Mouse (Mus musculus) hindbrain, embryonic 10.5 days (tissue): ENCODE measurements around the gene Adgra1. TPM values are rescaled to one million over a fixed set of nuclear protein-coding genes. Genes with fewer than 3 reads are reported as not detected.

ENCODE experiments used
- DNase-seq: peaks from one replicate; pipeline ENCODE4 v3.0.0-alpha.2; 2017; ENCODE audit warnings: low spot score
- H3K27ac ChIP-seq: fragments of 300-500 bp; sonication (generic); 2 replicates; pipeline ENCODE4 v1.5.1; 2016; ENCODE audit warnings: mild to moderate bottlenecking, moderate library complexity
- H3K27me3 ChIP-seq: fragments of 300-500 bp; sonication (generic); 2 replicates; pipeline ENCODE4 v1.6.1; 2016; ENCODE audit warnings: mild to moderate bottlenecking; ENCODE audit not compliant: poor library complexity, insufficient read depth, severe bottlenecking
- H3K36me3 ChIP-seq: fragments of 300-500 bp; sonication (generic); 2 replicates; pipeline ENCODE4 v1.6.1; 2016; ENCODE audit warnings: mild to moderate bottlenecking, moderate library complexity
- H3K4me1 ChIP-seq: fragments of 300-500 bp; sonication (generic); replicated peaks from 2 replicates; pipeline ENCODE4 v1.6.1; 2016; ENCODE audit warnings: mild to moderate bottlenecking
- H3K4me3 ChIP-seq: fragments of 300-500 bp; sonication (generic); 2 replicates; pipeline ENCODE4 v1.5.1; 2016; ENCODE audit warnings: mild to moderate bottlenecking, moderate library complexity
- H3K9me3 ChIP-seq: fragments of 300-500 bp; sonication (generic); 2 replicates; pipeline ENCODE4 v1.6.1; 2016; ENCODE audit warnings: mild to moderate bottlenecking, moderate library complexity
- WGBS: fragments of 180-500 bp; shearing (Covaris S2); methylation state at CpG from one replicate; pipeline ENCODE4 v1.1.7; 2016; 5-methylcytosine and 5-hydroxymethylcytosine counted together
- polyA plus RNA-seq: library from polyadenylated mRNA; unstranded; fragments of >200 nt; fragmentation: Nextera tagmentation; extraction: Ambion mirVana; gene quantifications from 2 replicates; pipeline ENCODE4 v1.2.1, GENCODE M21; 2016

Adgra1 gene
- polyA plus RNA-seq, 1 experiment from 2014 or later: 19.2 TPM

DNA sequence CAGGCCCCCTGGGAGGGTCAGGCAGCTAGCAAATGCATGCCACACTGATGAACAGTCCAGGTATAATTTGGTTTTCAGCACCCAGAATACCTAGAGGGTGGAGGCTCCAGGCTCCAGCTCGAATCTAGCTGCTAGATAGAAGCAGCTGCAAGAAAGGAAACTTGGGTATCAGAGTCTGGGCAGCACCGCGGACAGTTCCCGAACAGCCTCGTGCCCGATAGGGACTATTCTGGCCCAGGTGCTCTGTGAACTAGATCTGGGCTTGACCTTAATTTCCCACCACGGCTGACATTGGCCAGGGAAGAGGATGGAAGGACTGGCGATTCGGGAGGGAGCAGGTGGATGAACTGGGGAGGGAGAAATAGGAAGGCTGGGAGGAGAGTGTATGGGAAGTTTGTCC is 6.3 kb upstream of the Adgra1 start:
- peak; percentile 43 for DNase-seq
- no peak overlapping the region for H3K27ac ChIP-seq
- WGBS: 8% methylated on average over 9 of the region's 9 CpGs

DNA sequence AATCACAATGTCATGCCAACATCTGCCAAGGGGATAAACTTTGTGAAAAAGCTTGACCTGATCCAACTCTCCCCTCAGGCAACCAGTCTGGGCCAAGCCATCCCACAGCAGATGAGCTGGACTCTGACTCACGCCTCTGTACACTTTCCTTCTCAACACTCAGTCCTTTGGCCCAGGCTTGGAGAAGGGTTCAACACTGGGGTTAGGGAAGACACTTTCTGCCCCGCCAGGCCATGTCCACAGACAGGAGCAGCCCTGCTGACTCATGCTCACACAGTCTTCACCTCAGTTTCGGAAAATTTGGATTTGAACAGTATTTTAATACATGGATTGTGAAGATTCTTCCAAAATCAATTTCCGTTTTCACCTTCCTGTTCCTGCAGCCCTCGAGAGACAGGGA is 442 bp upstream of the Adgra1 start:
- no peaks in the 10 kb centered on the region for H3K36me3 ChIP-seq
- peaks cover 46% of the 10 kb centered on the region for H3K27me3 ChIP-seq
- 29% methylated on average over 5 of the region's 5 CpGs for WGBS
- no peak for DNase-seq
- H3K9me3 ChIP-seq: no peaks in the 10 kb centered on the region
- H3K4me3 ChIP-seq: peak overlapping the region; percentile 43
- H3K27ac ChIP-seq: peak overlapping the region; percentile 82
- peaks cover 58% of the 10 kb centered on the region for H3K4me1 ChIP-seq

More for the DNA sequence above, 6.3 kb upstream of the Adgra1 start:
- Histone ChIP-seq H3K9me3 (no peaks in the 10 kb centered on the region), H3K4me3 (no peak overlapping the region), H3K4me1 (peaks cover 21% of the 10 kb centered on the region), H3K36me3 (no peaks in the 10 kb centered on the region), H3K27me3 (peaks cover 26% of the 10 kb centered on the region)

DNA sequence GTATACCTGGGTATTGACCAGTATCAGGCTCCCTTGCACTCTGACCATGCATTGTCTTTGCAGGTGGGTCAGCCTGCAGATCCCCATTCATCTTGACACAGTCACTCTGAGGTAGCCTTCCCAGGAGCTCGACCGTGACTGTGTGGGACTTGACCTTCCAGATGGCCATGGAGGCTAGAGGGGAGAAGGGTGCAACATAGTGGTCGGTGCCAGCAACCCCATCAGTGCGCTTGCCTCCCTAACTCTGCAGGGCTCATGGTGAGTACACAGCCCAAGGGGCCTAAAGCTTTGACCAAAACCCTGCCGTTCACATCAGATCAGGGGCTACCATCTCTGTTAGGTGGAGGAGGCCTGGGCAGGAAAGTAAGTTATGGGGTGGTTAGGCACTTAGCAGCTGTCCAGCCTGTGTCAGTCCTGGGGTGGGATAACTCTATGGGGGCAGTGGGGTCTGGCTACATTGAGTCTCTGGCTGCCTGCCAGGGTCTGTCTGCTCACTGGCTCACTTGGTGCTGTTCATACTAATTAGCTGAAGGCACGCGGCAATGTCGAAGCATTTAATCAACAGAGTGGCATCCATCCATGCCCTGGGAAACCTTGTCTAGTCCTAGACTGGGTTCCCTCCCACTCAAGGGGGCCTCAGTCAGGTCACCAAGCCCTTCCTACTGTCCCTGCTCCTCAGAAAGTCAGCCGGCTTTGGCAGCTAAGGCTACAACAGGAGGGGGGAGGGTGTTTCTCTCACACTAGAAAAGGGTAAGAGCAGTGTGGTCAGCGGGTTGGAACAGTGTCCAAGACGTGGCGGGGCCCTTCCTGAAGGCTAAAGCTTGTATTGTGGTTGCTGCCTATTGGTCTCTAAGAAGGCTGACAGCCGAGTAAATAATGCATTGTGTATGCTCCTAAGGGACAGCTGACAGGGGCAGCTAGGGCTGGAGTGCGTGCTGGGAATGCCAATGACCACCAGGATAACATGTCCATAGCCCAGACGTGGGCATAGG is 1.5 kb downstream of the Adgra1 start:
- Histone ChIP-seq H3K4me1 (peaks cover 48% of the 10 kb centered on the region), H3K9me3 (no peaks in the 10 kb centered on the region), H3K4me3 (peak overlapping the region; percentile 43), H3K36me3 (no peaks in the 10 kb centered on the region), H3K27me3 (peaks cover 39% of the 10 kb centered on the region), H3K27ac (peak overlapping the region; percentile 82)
- 43% methylated on average over 15 of the region's 15 CpGs for whole genome bisulfite sequencing
- peak; percentile 66 for DNase-seq

DNA sequence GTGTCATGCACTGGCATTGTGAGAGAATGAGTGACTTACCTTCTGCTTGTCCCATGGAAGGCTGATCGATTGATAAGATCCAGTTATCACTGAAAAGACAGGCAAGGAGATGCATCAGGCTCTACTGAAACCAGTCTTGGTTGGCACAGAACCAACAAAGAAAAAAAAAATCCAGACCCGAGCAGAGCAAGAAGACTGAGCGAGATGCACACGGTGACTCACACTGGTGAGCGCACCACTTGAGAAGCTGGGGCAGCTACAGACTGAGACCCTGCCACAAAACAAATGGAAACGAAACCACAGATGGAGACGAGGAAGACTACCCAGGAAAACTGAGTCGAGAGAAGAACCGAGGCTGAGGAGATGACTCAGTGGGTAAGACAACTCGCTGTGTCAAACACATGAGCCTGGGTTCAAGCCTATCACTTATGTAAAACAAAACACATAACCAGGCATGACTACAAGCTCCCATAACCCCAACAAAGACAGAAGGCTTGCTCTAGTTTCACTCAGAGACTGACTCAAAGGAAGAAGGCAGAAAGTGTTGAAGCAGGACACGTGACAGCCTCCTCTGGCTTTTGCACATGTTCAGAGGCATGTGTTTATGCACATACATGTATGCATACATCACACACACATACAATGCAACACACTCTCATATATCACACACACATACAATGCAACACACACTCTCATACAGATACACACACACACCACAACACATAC is 6.6 kb downstream of the Adgra1 start:
- 88% methylated on average over 11 of the region's 11 CpGs for WGBS
- Histone ChIP-seq H3K9me3 (0 out of 2 replicates have a peak, but pooled peaks cover 5% of the 10 kb centered on the region), H3K4me3 (no peak overlapping the region), H3K36me3 (peaks cover 17% of the 10 kb centered on the region), H3K4me1 (peaks cover 31% of the 10 kb centered on the region), H3K27ac (no peak overlapping the region), H3K27me3 (0 out of 2 replicates have a peak, but pooled peaks cover 13% of the 10 kb centered on the region)
- no peak for DNase-seq

DNA sequence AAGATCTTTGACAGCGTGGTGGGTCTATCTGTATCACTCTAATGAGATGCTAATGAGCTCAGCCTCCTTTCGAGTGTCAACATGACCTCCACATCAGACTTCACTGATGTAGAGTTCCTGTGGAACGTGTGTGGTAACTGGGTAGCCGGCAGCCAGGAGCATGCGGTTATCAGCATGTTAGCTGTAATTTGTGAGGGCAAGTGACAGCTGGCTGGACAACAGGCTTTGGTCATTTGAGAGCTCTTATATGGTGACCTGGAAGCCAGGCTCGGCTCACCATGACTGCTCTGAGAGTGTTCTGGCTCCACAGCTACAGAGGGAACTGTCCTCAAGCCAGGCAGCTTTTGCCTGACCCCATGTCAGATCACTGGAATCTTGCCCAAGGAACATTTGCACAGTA is 8.4 kb downstream of the Adgra1 start:
- H3K9me3 ChIP-seq: 0 out of 2 replicates have a peak, but pooled peaks cover 5% of the 10 kb centered on the region
- WGBS: 76% methylated on average over 6 of the region's 6 CpGs
- peaks cover 14% of the 10 kb centered on the region; the same call in 1 of the 2 replicates for H3K4me1 ChIP-seq
- 0 out of 2 replicates have a peak, but pooled peaks cover 4% of the 10 kb centered on the region for H3K27me3 ChIP-seq
- no peak for DNase-seq
- peaks cover 17% of the 10 kb centered on the region for H3K36me3 ChIP-seq
- no peak overlapping the region for H3K27ac ChIP-seq
- H3K4me3 ChIP-seq: no peak overlapping the region

DNA sequence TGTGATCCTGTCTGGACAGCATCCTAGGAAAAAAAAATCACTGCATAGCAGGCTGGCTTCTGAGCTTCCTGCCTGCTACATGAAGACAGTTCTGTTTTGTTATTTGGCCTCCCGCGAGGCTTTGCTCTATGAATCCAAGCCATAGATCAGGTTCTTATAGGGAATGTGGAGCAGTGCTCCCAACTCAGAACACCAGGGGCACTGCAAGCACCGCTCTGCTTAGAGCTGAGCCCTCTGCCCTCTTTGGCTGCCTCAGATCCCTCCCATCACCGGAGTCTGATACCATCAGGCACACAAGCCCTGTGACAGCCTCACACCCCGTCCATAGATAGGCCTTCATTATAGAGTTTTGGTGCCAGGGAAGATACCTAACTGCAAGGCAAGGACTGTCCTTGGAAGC is 9.2 kb downstream of the Adgra1 start:
- Histone ChIP-seq H3K27ac (no peak overlapping the region), H3K4me3 (no peak overlapping the region)
- 57% methylated on average over 5 of the region's 5 CpGs for WGBS

DNA sequence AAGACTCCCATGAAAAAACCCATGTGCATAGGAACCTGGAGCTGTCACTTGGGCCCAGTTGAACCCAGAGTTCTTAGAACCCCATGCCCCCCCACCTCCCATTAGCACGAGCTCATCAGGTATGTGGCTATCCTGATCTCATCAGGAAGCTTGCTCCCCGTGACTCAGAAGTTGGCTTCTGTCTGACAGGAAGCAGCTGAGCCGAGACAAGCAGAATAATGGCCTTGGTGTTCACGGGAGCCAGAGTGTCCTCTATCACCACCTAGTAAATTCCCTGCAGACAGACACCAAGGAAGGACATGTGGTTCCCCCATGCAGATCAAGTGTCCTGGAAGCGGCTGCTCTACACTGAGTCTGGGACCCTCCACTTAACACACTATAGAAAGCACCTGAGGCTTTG is 9.8 kb downstream of the Adgra1 start:
- DNase-seq: no peak
- H3K9me3 ChIP-seq: 0 out of 2 replicates have a peak, but pooled peaks cover 5% of the 10 kb centered on the region
- 68% methylated on average over 5 of the region's 5 CpGs for WGBS
- H3K27me3 ChIP-seq: 0 out of 2 replicates have a peak, but pooled peaks cover 4% of the 10 kb centered on the region
- H3K4me1 ChIP-seq: peaks cover 14% of the 10 kb centered on the region; the same call in 1 of the 2 replicates
- no peak overlapping the region for H3K4me3 ChIP-seq
- peaks cover 17% of the 10 kb centered on the region for H3K36me3 ChIP-seq
- no peak overlapping the region for H3K27ac ChIP-seq

More for the DNA sequence above, 9.2 kb downstream of the Adgra1 start:
- Histone ChIP-seq H3K9me3 (0 out of 2 replicates have a peak, but pooled peaks cover 5% of the 10 kb centered on the region), H3K36me3 (peaks cover 17% of the 10 kb centered on the region), H3K27me3 (0 out of 2 replicates have a peak, but pooled peaks cover 4% of the 10 kb centered on the region), H3K4me1 (peaks cover 14% of the 10 kb centered on the region; the same call in 1 of the 2 replicates)
- no peak for DNase-seq

DNA sequence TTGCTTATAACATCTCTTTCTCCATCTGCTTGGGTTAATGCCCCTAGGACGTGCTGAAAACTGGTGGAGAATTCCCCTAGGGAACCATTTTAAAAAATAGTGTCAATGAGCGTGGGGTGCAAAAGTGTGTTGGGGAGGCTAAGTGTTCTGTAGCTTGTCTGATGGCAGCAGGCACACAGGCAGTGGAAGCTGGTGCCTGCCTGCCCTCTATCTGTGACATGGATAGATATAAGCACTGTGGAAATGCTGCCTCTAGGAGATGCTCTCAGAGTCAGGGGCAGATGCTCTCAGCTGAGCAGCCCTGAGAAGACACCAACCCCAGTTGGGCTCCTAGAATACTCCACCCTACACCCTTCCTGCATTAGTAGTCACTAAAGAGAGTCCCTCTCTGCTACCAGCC is 11.1 kb downstream of the Adgra1 start:
- Histone ChIP-seq H3K36me3 (peaks cover 17% of the 10 kb centered on the region), H3K27me3 (0 out of 2 replicates have a peak, but pooled peaks cover 4% of the 10 kb centered on the region), H3K4me1 (peaks cover 24% of the 10 kb centered on the region), H3K4me3 (no peak overlapping the region), H3K9me3 (0 out of 2 replicates have a peak, but pooled peaks cover 5% of the 10 kb centered on the region), H3K27ac (no peak overlapping the region)
- DNase-seq: no peak
- WGBS: 83% methylated on average over 2 of the region's 2 CpGs

DNA sequence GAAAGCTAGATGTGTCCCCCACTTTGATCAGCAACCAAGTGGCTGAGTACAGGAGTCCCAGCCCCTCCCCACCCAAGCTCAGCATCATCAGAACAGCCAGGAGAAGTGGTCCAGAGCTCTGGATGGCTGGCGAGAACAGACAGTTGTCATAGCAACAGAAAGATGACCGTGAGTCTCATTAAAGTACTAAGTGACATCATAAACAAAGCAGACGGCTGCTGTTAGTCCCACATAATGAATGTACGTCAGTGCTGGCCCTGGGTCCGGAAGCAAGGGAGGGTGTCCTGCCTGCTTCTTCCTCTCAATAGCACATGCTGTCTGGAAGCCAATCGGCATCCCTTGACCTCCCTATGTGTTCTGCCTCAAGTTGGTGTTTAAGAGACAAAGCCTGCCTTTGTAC is 16.2 kb downstream of the Adgra1 start:
- Histone ChIP-seq H3K27ac (peak overlapping the region; percentile 43), H3K36me3 (peaks cover 5% of the 10 kb centered on the region; the same call in 1 of the 2 replicates), H3K4me1 (peaks cover 26% of the 10 kb centered on the region), H3K4me3 (no peak overlapping the region), H3K27me3 (0 out of 2 replicates have a peak, but pooled peaks cover 9% of the 10 kb centered on the region), H3K9me3 (no peaks in the 10 kb centered on the region)
- DNase-seq: peak; percentile 29
- 27% methylated on average over 6 of the region's 6 CpGs for WGBS

DNA sequence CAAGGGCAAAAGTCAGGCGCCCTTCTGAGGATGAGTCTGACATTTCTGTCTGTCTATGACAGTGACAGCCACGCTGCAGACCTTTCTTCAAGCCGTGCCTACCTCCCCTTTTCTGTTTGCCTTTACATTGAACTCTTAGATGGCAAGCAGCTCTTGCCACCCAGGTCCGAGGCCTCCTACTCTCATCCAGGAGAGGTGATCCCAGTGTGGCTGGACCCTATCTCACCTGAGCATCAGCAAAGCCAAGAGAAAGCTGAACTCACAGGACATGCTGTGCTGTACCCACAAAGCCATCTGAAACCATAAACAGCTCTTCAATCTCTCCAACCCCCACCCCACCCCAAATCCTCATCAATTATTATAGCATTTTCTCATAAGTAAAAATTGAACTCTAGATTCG is 16.7 kb downstream of the Adgra1 start:
- no peak for DNase-seq
- 66% methylated on average over 5 of the region's 5 CpGs for WGBS
- H3K4me1 ChIP-seq: peaks cover 26% of the 10 kb centered on the region
- no peaks in the 10 kb centered on the region for H3K9me3 ChIP-seq
- peaks cover 5% of the 10 kb centered on the region; the same call in 1 of the 2 replicates for H3K36me3 ChIP-seq
- H3K27me3 ChIP-seq: 0 out of 2 replicates have a peak, but pooled peaks cover 5% of the 10 kb centered on the region
- peak overlapping the region; percentile 43; the same call in 1 of the 2 replicates for H3K27ac ChIP-seq
- H3K4me3 ChIP-seq: no peak overlapping the region

DNA sequence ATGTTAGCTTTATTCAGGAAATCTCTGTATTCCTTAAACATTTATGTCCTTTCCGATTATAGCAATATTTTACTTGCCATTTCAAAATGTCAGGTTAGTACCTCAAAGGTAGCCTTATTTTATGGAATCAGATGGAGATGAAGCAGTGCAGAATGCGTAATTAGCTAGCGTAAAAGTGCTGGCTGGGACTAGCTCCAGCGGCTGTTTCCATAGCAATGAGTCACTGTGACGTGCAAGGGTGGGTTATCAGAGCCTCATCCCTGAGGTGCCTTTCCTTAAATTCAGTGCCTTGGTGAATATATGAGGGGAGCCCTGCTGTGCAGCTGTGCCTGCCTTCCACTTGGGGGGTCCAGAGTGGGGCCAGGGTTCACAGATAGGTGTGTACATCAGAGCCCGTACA is 17.1 kb downstream of the Adgra1 start:
- 66% methylated on average over 6 of the region's 6 CpGs for WGBS
- H3K4me3 ChIP-seq: no peak overlapping the region
- no peak overlapping the region; the same call in 1 of the 2 replicates for H3K27ac ChIP-seq
- 0 out of 2 replicates have a peak, but pooled peaks cover 5% of the 10 kb centered on the region for H3K27me3 ChIP-seq
- H3K9me3 ChIP-seq: no peaks in the 10 kb centered on the region
- H3K36me3 ChIP-seq: peaks cover 5% of the 10 kb centered on the region; the same call in 1 of the 2 replicates
- no peak for DNase-seq
- H3K4me1 ChIP-seq: peaks cover 26% of the 10 kb centered on the region

DNA sequence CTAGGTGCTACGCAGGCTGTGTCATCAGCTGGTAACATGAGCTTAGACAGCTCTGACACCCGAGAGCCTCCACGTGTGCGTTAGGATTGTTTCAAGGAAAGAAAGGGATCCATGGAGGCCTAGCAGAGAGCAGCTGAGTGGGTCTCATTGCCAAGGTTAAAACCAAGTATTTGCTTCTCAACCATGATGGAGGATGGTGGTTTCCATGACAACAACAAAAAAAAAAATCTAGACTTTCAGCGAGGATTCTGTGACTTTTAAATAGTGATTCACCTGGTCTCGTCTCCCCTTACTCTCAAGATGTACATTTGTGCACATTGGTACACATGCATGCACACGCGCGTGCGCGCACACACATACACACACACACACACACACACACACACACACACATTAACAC is 21.3 kb downstream of the Adgra1 start:
- Histone ChIP-seq H3K36me3 (peaks cover 5% of the 10 kb centered on the region; the same call in 1 of the 2 replicates), H3K4me3 (no peak overlapping the region), H3K27me3 (0 out of 2 replicates have a peak, but pooled peaks cover 5% of the 10 kb centered on the region), H3K27ac (no peak overlapping the region), H3K9me3 (no peaks in the 10 kb centered on the region), H3K4me1 (peaks cover 15% of the 10 kb centered on the region)
- DNase-seq: no peak
- 81% methylated on average over 11 of the region's 11 CpGs for WGBS
